Mouse (Mus musculus): ENCODE data around the gene Tmc8. TPM values are rescaled to one million over a fixed set of nuclear protein-coding genes. Genes with fewer than 3 reads are reported as not detected.
"Not testable (repeated sequence)": the region's sequence is repeated elsewhere in the genome, so short reads cannot be mapped to it uniquely, and the experiment has no call there.

Gene Tmc8
- polyA plus RNA-seq, 1 experiment from 2014 or later: 0.76 TPM

- H3K27me3 ChIP-seq (replicated peaks; ENCODE audit: control insufficient read depth, insufficient read depth, low read length): peaks cover 5% of the 10 kb centered on the region
- H3K4me3 ChIP-seq (ENCODE audit: low read length): no peak overlapping the region
- H3K36me3 ChIP-seq (ENCODE audit: control insufficient read depth, insufficient read depth, low read length): no peaks in the 10 kb centered on the region
- H3K4me2 ChIP-seq (ENCODE audit: low read length): no peak overlapping the region
- H3K4me1 ChIP-seq (ENCODE audit: control insufficient read depth, insufficient read depth, low read depth, low read length): peaks cover 10% of the 10 kb centered on the region
- no peak overlapping the region for H3K27ac ChIP-seq (ENCODE audit: low read depth, low read length)
- no peaks in the 10 kb centered on the region for H3K9me3 ChIP-seq (ENCODE audit: control insufficient read depth, low read length)
- no peak overlapping the region for H3K9ac ChIP-seq (ENCODE audit: low read depth, low read length)
- ATAC-seq: no peak
- WGBS: 98% methylated on average over 6 of the region's 6 CpGs
Measured at GRCm38 (mm10) chr11:117814704-117815366, 33.0 kb downstream of the Tmc8 start.

- H3K4me2 ChIP-seq (ENCODE audit: low read length); H3K4me1 ChIP-seq (ENCODE audit: control insufficient read depth, insufficient read depth, low read depth, low read length); H3K36me3 ChIP-seq (ENCODE audit: control insufficient read depth, insufficient read depth, low read length); H3K9me3 ChIP-seq (ENCODE audit: control insufficient read depth, low read length); H3K4me3 ChIP-seq (ENCODE audit: low read length); ATAC-seq; H3K9ac ChIP-seq (ENCODE audit: low read depth, low read length); H3K27ac ChIP-seq (ENCODE audit: low read depth, low read length); H3K27me3 ChIP-seq (replicated peaks; ENCODE audit: control insufficient read depth, insufficient read depth, low read length): not testable (repeated sequence)
- 86% methylated on average over 9 of the region's 9 CpGs for WGBS
Measured at GRCm38 (mm10) chr11:117815850-117816249, 34.0 kb downstream of the Tmc8 start.

GRCm38 (mm10) chr11:117816389-117816996 lies 34.6 kb downstream of the Tmc8 start:
- WGBS: 89% methylated on average over 10 of the region's 13 CpGs
- Histone ChIP-seq H3K9ac (ENCODE audit: low read depth, low read length) (no peak overlapping the region), H3K4me3 (ENCODE audit: low read length) (no peak overlapping the region), H3K4me2 (ENCODE audit: low read length) (no peak overlapping the region), H3K27ac (ENCODE audit: low read depth, low read length) (no peak overlapping the region), H3K9me3 (ENCODE audit: control insufficient read depth, low read length) (no peaks in the 10 kb centered on the region), H3K27me3 (replicated peaks; ENCODE audit: control insufficient read depth, insufficient read depth, low read length) (no peaks in the 10 kb centered on the region), H3K36me3 (ENCODE audit: control insufficient read depth, insufficient read depth, low read length) (no peaks in the 10 kb centered on the region), H3K4me1 (ENCODE audit: control insufficient read depth, insufficient read depth, low read depth, low read length) (no peaks in the 10 kb centered on the region)
- no peak for ATAC-seq

- no peak overlapping the region for H3K9ac ChIP-seq (ENCODE audit: low read depth, low read length)
- peaks cover 2% of the 10 kb centered on the region for H3K4me1 ChIP-seq (ENCODE audit: control insufficient read depth, insufficient read depth, low read depth, low read length)
- 48% methylated on average over 8 of the region's 8 CpGs for WGBS
- no peaks in the 10 kb centered on the region for H3K36me3 ChIP-seq (ENCODE audit: control insufficient read depth, insufficient read depth, low read length)
- H3K27me3 ChIP-seq (replicated peaks; ENCODE audit: control insufficient read depth, insufficient read depth, low read length): no peaks in the 10 kb centered on the region
- no peak overlapping the region for H3K27ac ChIP-seq (ENCODE audit: low read depth, low read length)
- no peak overlapping the region for H3K4me3 ChIP-seq (ENCODE audit: low read length)
- H3K4me2 ChIP-seq (ENCODE audit: low read length): no peak overlapping the region
- no peaks in the 10 kb centered on the region for H3K9me3 ChIP-seq (ENCODE audit: control insufficient read depth, low read length)
- no peak; the same call in 1 of the 2 replicates for ATAC-seq
Measured at GRCm38 (mm10) chr11:117819095-117819494, 37.2 kb downstream of the Tmc8 start.

GRCm38 (mm10) chr11:117820173-117820572 lies 38.3 kb downstream of the Tmc8 start:
- peaks cover 11% of the 10 kb centered on the region for H3K4me1 ChIP-seq (ENCODE audit: control insufficient read depth, insufficient read depth, low read depth, low read length)
- H3K9me3 ChIP-seq (ENCODE audit: control insufficient read depth, low read length): no peaks in the 10 kb centered on the region
- no peaks in the 10 kb centered on the region for H3K27me3 ChIP-seq (replicated peaks; ENCODE audit: control insufficient read depth, insufficient read depth, low read length)
- H3K27ac ChIP-seq (ENCODE audit: low read depth, low read length): no peak overlapping the region
- no peak overlapping the region for H3K4me3 ChIP-seq (ENCODE audit: low read length)
- WGBS: 91% methylated on average over 7 of the region's 7 CpGs
- H3K4me2 ChIP-seq (ENCODE audit: low read length): no peak overlapping the region
- H3K36me3 ChIP-seq (ENCODE audit: control insufficient read depth, insufficient read depth, low read length): no peaks in the 10 kb centered on the region
- no peak for ATAC-seq
- no peak overlapping the region for H3K9ac ChIP-seq (ENCODE audit: low read depth, low read length)

- Histone ChIP-seq H3K4me1 (ENCODE audit: control insufficient read depth, insufficient read depth, low read depth, low read length) (peaks cover 26% of the 10 kb centered on the region), H3K27me3 (replicated peaks; ENCODE audit: control insufficient read depth, insufficient read depth, low read length) (no peaks in the 10 kb centered on the region), H3K4me3 (ENCODE audit: low read length) (no peak overlapping the region), H3K9ac (ENCODE audit: low read depth, low read length) (no peak overlapping the region), H3K27ac (ENCODE audit: low read depth, low read length) (no peak overlapping the region), H3K36me3 (ENCODE audit: control insufficient read depth, insufficient read depth, low read length) (no peaks in the 10 kb centered on the region), H3K4me2 (ENCODE audit: low read length) (no peak overlapping the region), H3K9me3 (ENCODE audit: control insufficient read depth, low read length) (no peaks in the 10 kb centered on the region)
- no peak for ATAC-seq
- 84% methylated on average over 9 of the region's 9 CpGs for WGBS
Measured at GRCm38 (mm10) chr11:117821868-117822267, 40.0 kb downstream of the Tmc8 start.

GRCm38 (mm10) chr11:117822728-117823241 lies 40.9 kb downstream of the Tmc8 start:
- H3K27me3 ChIP-seq (replicated peaks; ENCODE audit: control insufficient read depth, insufficient read depth, low read length): no peaks in the 10 kb centered on the region
- 80% methylated on average over 7 of the region's 7 CpGs for WGBS
- H3K9me3 ChIP-seq (ENCODE audit: control insufficient read depth, low read length): no peaks in the 10 kb centered on the region
- H3K4me1 ChIP-seq (ENCODE audit: control insufficient read depth, insufficient read depth, low read depth, low read length): peaks cover 30% of the 10 kb centered on the region
- no peak overlapping the region for H3K27ac ChIP-seq (ENCODE audit: low read depth, low read length)
- H3K4me2 ChIP-seq (ENCODE audit: low read length): no peak overlapping the region
- H3K9ac ChIP-seq (ENCODE audit: low read depth, low read length): no peak overlapping the region
- no peak overlapping the region for H3K4me3 ChIP-seq (ENCODE audit: low read length)
- no peaks in the 10 kb centered on the region for H3K36me3 ChIP-seq (ENCODE audit: control insufficient read depth, insufficient read depth, low read length)
- ATAC-seq: no peak

- no peak overlapping the region for H3K9ac ChIP-seq (ENCODE audit: low read depth, low read length)
- WGBS: 91% methylated on average over 6 of the region's 6 CpGs
- no peak overlapping the region for H3K4me3 ChIP-seq (ENCODE audit: low read length)
- no peak overlapping the region for H3K4me2 ChIP-seq (ENCODE audit: low read length)
- no peak overlapping the region for H3K27ac ChIP-seq (ENCODE audit: low read depth, low read length)
- no peaks in the 10 kb centered on the region for H3K9me3 ChIP-seq (ENCODE audit: control insufficient read depth, low read length)
- H3K4me1 ChIP-seq (ENCODE audit: control insufficient read depth, insufficient read depth, low read depth, low read length): peaks cover 33% of the 10 kb centered on the region
- no peaks in the 10 kb centered on the region for H3K36me3 ChIP-seq (ENCODE audit: control insufficient read depth, insufficient read depth, low read length)
- no peak for ATAC-seq
- H3K27me3 ChIP-seq (replicated peaks; ENCODE audit: control insufficient read depth, insufficient read depth, low read length): no peaks in the 10 kb centered on the region
Measured at GRCm38 (mm10) chr11:117823411-117823810, 41.5 kb downstream of the Tmc8 start.

GRCm38 (mm10) chr11:117824060-117824969 lies 42.4 kb downstream of the Tmc8 start:
- Histone ChIP-seq H3K9ac (ENCODE audit: low read depth, low read length) (peak overlapping the region; percentile 35), H3K4me3 (ENCODE audit: low read length) (peak overlapping the region; percentile 53), H3K4me2 (ENCODE audit: low read length) (peak overlapping the region; percentile 95), H3K27me3 (replicated peaks; ENCODE audit: control insufficient read depth, insufficient read depth, low read length) (no peaks in the 10 kb centered on the region), H3K4me1 (ENCODE audit: control insufficient read depth, insufficient read depth, low read depth, low read length) (peaks cover 35% of the 10 kb centered on the region), H3K36me3 (ENCODE audit: control insufficient read depth, insufficient read depth, low read length) (no peaks in the 10 kb centered on the region), H3K9me3 (ENCODE audit: control insufficient read depth, low read length) (no peaks in the 10 kb centered on the region), H3K27ac (ENCODE audit: low read depth, low read length) (peak overlapping the region; percentile 51; the same call in 1 of the 2 replicates)
- peak; percentile 85 for ATAC-seq
- 15% methylated on average over 23 of the region's 23 CpGs for WGBS
